Mouse (Mus musculus) layer of hippocampus, adult 9-11 months (tissue): ENCODE data around the gene Zdhhc14.

Experiments
- DNase-seq: peaks from one replicate; pipeline ENCODE4 v3.0.0; 2022

Zdhhc14 gene

DNA sequence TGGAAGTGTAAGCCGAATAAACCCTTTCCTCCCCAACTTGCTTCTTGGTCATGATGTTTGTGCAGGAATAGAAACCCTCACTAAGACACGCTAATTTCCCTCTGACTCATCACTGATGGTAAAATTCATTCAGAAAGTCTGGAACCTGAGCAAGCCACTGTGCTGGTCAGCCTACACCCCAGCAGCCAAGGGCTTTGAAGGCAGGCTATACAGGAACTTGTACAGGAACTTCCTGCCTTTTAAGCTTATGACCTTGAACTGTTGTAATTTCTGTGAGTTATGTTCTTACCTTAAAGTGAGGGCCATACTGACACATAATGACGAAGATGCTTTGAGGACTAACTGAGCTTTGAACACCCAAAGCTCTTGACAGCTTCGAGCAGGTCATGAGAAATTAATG lies 67.9 kb downstream of the Zdhhc14 start:
- DNase-seq: no peak

DNA sequence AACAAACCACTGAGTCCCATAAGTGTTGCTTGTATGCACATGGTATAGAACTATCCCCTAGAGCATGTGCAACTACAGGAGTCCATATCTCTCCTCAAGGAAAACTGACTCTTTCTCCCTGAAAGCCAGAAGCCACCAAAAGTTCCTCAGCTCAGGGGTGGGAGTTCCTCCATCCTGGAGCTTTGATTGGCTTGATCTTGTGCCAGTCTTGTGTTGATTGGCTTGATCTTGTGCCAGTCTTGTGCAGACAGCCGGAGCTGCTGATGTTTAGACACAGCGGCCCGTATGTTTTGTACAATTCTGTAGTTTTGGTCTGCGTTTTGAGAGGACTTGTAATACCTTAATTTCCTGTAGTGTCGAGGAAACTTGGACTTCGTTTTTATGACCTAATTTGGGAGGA lies 70.8 kb downstream of the Zdhhc14 start:
- no peak for DNase-seq

GRCm38 (mm10) chr17:5566006-5566405 lies 73.6 kb downstream of the Zdhhc14 start:
- no peak for DNase-seq

DNA sequence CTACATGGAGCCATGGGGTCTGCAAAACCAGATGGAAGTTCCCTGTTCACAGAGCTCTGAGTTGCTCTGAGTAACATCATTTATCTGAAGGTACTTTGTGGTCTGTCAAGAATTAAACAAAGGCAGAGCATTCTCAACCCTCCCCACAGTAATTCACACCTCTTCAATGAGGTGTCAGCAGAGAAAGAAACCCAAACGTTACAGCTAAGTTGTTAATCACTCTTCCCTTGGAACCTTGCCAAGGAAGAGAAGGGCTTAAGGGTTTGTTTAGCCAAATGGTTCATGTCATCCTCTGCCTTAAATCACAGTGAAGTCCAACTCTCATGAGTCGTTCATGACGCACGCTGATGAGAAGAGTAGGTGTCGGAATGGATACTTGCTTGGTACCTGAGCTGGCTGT lies 75.6 kb downstream of the Zdhhc14 start:
- no peak for DNase-seq

- no peak for DNase-seq
Measured at GRCm38 (mm10) chr17:5569131-5570030, 77.0 kb downstream of the Zdhhc14 start.

DNA sequence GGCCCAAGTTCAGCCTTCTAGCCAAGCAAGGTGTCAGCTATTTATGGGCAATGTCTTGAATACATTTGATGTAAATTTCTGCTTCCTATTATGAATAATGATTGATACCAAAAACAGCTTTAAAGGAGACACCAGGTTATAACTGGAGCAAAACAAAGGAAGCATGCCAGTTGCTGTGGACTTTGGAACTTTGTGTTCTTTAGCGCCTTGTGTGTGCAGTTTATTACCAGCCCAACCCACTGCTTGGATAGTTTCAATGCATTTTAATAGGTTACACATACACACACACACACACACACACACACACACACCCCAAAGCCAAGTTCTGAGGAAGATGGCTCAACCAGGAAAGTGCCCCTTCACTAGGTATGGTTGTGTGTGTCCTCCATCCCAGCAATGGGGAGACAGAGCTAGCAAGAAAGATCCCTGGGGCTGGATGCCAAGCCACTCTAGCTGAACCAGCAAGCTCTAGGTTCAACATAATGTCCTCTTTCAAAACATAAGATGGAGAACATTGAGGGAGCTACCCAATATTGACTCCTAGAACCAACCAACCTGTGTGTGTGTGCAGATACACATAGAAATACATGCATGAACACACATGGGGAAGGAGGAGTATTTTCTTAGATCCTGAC lies 79.9 kb downstream of the Zdhhc14 start:
- no peak for DNase-seq

- peak; percentile 54 for DNase-seq
Measured at GRCm38 (mm10) chr17:5572745-5573420, 80.5 kb downstream of the Zdhhc14 start.

DNA sequence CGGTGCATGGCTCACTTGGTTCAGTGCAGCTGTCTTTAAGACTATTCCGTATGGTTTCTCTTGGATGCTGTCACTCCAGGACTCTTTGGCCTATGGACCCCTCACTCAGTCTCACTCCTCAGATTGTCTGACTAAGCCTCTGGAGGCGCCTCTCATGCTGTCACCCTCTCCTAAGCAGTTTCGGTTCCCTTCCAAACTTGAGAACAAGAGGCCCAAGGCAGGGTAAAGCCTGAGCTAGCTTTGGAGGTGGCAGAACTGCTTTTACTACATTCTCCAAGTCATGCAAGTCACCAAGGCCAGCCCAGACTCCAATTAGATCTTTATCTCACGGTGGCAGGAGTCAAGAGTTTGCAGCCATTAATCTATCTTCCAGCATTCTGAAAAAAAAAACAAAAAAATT lies 82.3 kb downstream of the Zdhhc14 start:
- peak; percentile 49 for DNase-seq

DNA sequence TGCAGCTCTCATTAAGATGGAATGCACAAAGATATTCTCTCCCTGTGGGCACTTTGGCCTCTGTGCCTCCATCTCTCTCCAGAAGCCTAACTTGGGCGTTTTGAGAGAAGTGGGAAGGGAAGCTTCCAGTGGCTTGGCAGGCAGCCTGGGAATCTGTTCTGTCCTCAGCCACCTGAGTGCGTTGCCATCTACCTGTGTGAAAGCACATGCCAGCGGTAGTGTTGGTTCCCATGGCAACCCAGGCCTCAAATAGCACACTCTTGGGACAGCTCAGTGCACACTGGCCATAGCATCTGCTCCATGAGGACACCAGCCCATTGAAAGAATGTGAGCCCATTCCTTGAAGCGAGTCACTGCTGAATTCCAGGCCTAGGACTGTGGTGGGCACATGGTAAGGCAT lies 83.2 kb downstream of the Zdhhc14 start:
- peak; percentile 63 for DNase-seq

GRCm38 (mm10) chr17:5582232-5582631 lies 89.9 kb downstream of the Zdhhc14 start:
- DNase-seq: no peak

GRCm38 (mm10) chr17:5582937-5583336 lies 90.6 kb downstream of the Zdhhc14 start:
- no peak for DNase-seq

DNA sequence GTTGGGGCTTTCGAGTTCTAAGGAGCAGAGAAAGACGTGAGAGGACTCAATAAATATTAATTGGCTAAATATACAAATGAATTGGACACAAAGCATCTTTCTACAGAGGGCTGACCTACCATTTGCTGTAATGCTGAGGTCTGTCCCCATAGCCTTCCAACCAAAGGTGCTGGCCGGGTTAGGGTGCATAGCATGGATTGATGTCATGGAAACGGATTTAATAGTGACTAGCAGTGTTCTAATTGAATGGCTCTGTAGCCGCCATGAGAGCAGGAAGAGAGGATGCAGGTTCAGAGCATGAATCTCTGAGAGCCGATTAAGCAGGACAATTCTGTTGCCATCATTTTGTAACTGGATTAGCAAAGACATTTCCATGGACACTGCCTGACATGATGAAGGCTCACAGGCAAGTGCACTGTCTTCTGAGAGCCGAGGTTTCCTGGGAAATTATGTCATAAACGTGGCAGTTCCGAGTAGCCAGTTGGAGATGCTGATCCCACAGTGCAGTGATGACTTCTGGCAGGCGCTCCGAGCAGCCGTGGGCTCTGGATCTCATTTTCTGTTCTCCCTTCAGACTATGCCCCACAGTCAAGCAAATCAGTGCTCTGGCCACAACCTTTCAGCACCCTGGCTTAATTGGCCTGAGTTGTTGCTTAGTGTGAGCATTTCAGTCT lies 91.3 kb downstream of the Zdhhc14 start:
- no peak for DNase-seq

GRCm38 (mm10) chr17:5591604-5592209 lies 99.3 kb downstream of the Zdhhc14 start:
- peak; percentile 68 for DNase-seq

GRCm38 (mm10) chr17:5593071-5593470 lies 100.7 kb downstream of the Zdhhc14 start:
- DNase-seq: no peak

GRCm38 (mm10) chr17:5595068-5595467 lies 102.7 kb downstream of the Zdhhc14 start:
- no peak for DNase-seq

- DNase-seq: no peak
Measured at GRCm38 (mm10) chr17:5596490-5596889, 104.1 kb downstream of the Zdhhc14 start.

- no peak for DNase-seq
Measured at GRCm38 (mm10) chr17:5598999-5599398, 106.6 kb downstream of the Zdhhc14 start.

- DNase-seq: no peak
Measured at GRCm38 (mm10) chr17:5600505-5601027, 108.2 kb downstream of the Zdhhc14 start.

- no peak for DNase-seq
Measured at GRCm38 (mm10) chr17:5601953-5602352, 109.6 kb downstream of the Zdhhc14 start.

DNA sequence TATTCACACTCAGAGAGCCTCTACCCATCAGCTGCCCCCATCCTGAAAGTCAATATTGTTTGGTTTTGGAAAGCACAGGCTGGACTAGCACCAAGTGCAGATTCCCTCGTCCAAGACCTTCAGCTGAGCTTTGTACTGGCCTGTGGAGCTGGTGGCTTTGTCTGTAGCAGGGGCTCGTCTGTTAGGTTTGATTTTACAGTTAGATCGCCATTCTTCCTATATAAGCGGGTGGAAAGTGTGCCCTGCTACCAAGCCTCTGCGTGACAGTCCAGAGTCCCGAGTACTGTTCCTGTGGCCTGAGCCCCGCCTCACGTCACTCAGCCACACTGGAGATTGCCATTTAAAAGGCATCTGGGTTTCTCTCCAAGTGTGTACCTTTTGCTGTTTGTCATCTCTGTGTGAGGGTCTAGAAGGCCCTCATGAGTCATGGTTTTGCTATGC lies 113.8 kb downstream of the Zdhhc14 start:
- peak; percentile 56 for DNase-seq

- peak; percentile 72 for DNase-seq
Measured at GRCm38 (mm10) chr17:5607352-5607751, 115.0 kb downstream of the Zdhhc14 start.

DNA sequence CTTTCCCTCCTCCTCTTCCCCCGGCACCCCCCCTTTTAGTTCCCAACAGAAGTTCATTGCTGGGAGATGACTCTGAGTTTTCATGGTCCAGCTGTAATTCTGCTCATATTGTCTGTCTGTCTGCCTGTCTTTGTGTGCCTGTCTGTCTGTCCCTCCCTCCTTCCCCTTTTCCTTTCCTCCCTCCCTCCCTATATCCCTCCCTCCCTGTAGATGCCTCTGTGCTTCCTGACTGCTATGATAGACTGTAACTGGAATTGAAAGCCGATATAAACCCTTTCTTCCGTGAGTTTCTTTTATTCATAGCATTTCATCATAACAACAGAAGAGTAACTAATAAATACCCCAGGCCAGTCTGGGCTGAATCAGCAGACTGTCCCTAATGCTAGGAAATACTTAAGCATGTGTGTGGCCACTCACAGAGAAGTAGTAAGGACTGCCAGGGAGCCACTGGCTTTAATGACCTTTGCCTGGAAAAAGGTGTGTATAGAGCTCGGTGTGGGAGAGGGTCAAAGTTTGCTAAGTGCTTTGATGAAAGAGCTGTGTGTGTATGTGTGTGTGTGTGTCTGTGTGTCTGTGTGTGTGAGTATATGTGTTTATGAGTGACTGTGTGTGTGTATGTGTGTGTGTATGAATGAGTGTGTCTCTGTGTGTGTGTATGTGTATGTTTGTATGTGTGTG lies 117.7 kb downstream of the Zdhhc14 start:
- DNase-seq: no peak
